Mouse (Mus musculus) cortical plate, adult 2 months (tissue): Measurements from ENCODE around the gene Ptprcap.

ENCODE experiments used
- CTCF ChIP-seq: fragments of 200-500 bp; IDR thresholded peaks from 2 replicates; pipeline ENCODE4 v1.5.1; 2011; ENCODE audit warnings: mild to moderate bottlenecking, control low read depth, low read length; ENCODE audit not compliant: insufficient read depth; ENCODE audit errors: extremely low read depth
- POLR2A ChIP-seq: fragments of 200-500 bp; IDR thresholded peaks from 2 replicates; pipeline ENCODE4 v1.6.1; 2011; ENCODE audit warnings: mild to moderate bottlenecking, low read length, control low read depth; ENCODE audit not compliant: insufficient read depth; ENCODE audit errors: extremely low read depth

GRCm38 (mm10) chr19:4130106-4130505, 23.3 kb upstream of the Ptprcap start:
- no peak for TF ChIP-seq CTCF
- TF ChIP-seq POLR2A, result no peak
